Mouse (Mus musculus): Measurements from ENCODE around the gene Jarid2. TPM values are rescaled to one million over a fixed set of nuclear protein-coding genes. Genes with fewer than 3 reads are reported as not detected.

The Jarid2 gene
- polyA plus RNA-seq, 1 experiment: 150 TPM

- TF ChIP-seq POLR2A (IDR thresholded peaks at IDR 0.05; ENCODE audit: insufficient read depth, low read length) (no peak), CTCF (IDR thresholded peaks at IDR 0.05; ENCODE audit: low read depth, low read length) (no peak), EP300 (IDR thresholded peaks at IDR 0.05; ENCODE audit: insufficient read depth, low read depth, low read length) (no peak)
- H3K4me3 ChIP-seq (ENCODE audit: low read depth, low read length): no peak overlapping the region
- H3K36me3 ChIP-seq (ENCODE audit: control insufficient read depth, insufficient read depth, low read length, poor library complexity, severe bottlenecking): peaks cover 92% of the 10 kb centered on the region
- no peak overlapping the region for H3K9ac ChIP-seq (ENCODE audit: low read depth, poor library complexity, severe bottlenecking)
- H3K27ac ChIP-seq (ENCODE audit: insufficient read depth, low read length): no peak overlapping the region
- no peaks in the 10 kb centered on the region for H3K27me3 ChIP-seq (ENCODE audit: control insufficient read depth, insufficient read depth, low read length, poor library complexity, severe bottlenecking)
- H3K4me1 ChIP-seq (ENCODE audit: control insufficient read depth, insufficient read depth, low read length): no peaks in the 10 kb centered on the region
- no peaks in the 10 kb centered on the region for H3K9me3 ChIP-seq (replicated peaks; ENCODE audit: control insufficient read depth, insufficient read depth, low read length, poor library complexity, severe bottlenecking)
These were observed 187.9 kb downstream of the Jarid2 start for GRCm38 (mm10) chr13:44917202-44917601.

- Histone ChIP-seq H3K4me1 (ENCODE audit: control insufficient read depth, insufficient read depth, low read length) (no peaks in the 10 kb centered on the region), H3K27ac (ENCODE audit: insufficient read depth, low read length) (no peak overlapping the region), H3K9me3 (replicated peaks; ENCODE audit: control insufficient read depth, insufficient read depth, low read length, poor library complexity, severe bottlenecking) (no peaks in the 10 kb centered on the region), H3K4me3 (ENCODE audit: low read depth, low read length) (no peak overlapping the region), H3K9ac (ENCODE audit: low read depth, poor library complexity, severe bottlenecking) (no peak overlapping the region), H3K27me3 (ENCODE audit: control insufficient read depth, insufficient read depth, low read length, poor library complexity, severe bottlenecking) (no peaks in the 10 kb centered on the region), H3K36me3 (ENCODE audit: control insufficient read depth, insufficient read depth, low read length, poor library complexity, severe bottlenecking) (peaks cover 83% of the 10 kb centered on the region)
- TF ChIP-seq CTCF (IDR thresholded peaks at IDR 0.05; ENCODE audit: low read depth, low read length) (no peak), EP300 (IDR thresholded peaks at IDR 0.05; ENCODE audit: insufficient read depth, low read depth, low read length) (no peak), POLR2A (IDR thresholded peaks at IDR 0.05; ENCODE audit: insufficient read depth, low read length) (no peak)
These were observed 189.0 kb downstream of the Jarid2 start for GRCm38 (mm10) chr13:44918269-44918668.

- Histone ChIP-seq H3K9me3 (replicated peaks; ENCODE audit: control insufficient read depth, insufficient read depth, low read length, poor library complexity, severe bottlenecking) (no peaks in the 10 kb centered on the region), H3K4me3 (ENCODE audit: low read depth, low read length) (no peak overlapping the region), H3K4me1 (ENCODE audit: control insufficient read depth, insufficient read depth, low read length) (no peaks in the 10 kb centered on the region), H3K9ac (ENCODE audit: low read depth, poor library complexity, severe bottlenecking) (no peak overlapping the region), H3K36me3 (ENCODE audit: control insufficient read depth, insufficient read depth, low read length, poor library complexity, severe bottlenecking) (peaks cover 59% of the 10 kb centered on the region), H3K27ac (ENCODE audit: insufficient read depth, low read length) (no peak overlapping the region), H3K27me3 (ENCODE audit: control insufficient read depth, insufficient read depth, low read length, poor library complexity, severe bottlenecking) (no peaks in the 10 kb centered on the region)
- TF ChIP-seq POLR2A (IDR thresholded peaks at IDR 0.05; ENCODE audit: insufficient read depth, low read length) (no peak), EP300 (IDR thresholded peaks at IDR 0.05; ENCODE audit: insufficient read depth, low read depth, low read length) (no peak), CTCF (IDR thresholded peaks at IDR 0.05; ENCODE audit: low read depth, low read length) (no peak)
These were observed 191.8 kb downstream of the Jarid2 start for GRCm38 (mm10) chr13:44921095-44921494.

GRCm38 (mm10) chr13:44921721-44922120 lies 192.4 kb downstream of the Jarid2 start:
- H3K36me3 ChIP-seq (ENCODE audit: control insufficient read depth, insufficient read depth, low read length, poor library complexity, severe bottlenecking): peaks cover 54% of the 10 kb centered on the region
- no peaks in the 10 kb centered on the region for H3K27me3 ChIP-seq (ENCODE audit: control insufficient read depth, insufficient read depth, low read length, poor library complexity, severe bottlenecking)
- TF ChIP-seq POLR2A (IDR thresholded peaks at IDR 0.05; ENCODE audit: insufficient read depth, low read length) (no peak), CTCF (IDR thresholded peaks at IDR 0.05; ENCODE audit: low read depth, low read length) (no peak), EP300 (IDR thresholded peaks at IDR 0.05; ENCODE audit: insufficient read depth, low read depth, low read length) (no peak)

GRCm38 (mm10) chr13:44924042-44924441 lies 194.8 kb downstream of the Jarid2 start:
- Histone ChIP-seq H3K4me3 (ENCODE audit: low read depth, low read length) (no peak overlapping the region), H3K27me3 (ENCODE audit: control insufficient read depth, insufficient read depth, low read length, poor library complexity, severe bottlenecking) (no peaks in the 10 kb centered on the region), H3K4me1 (ENCODE audit: control insufficient read depth, insufficient read depth, low read length) (no peaks in the 10 kb centered on the region), H3K9me3 (replicated peaks; ENCODE audit: control insufficient read depth, insufficient read depth, low read length, poor library complexity, severe bottlenecking) (no peaks in the 10 kb centered on the region), H3K9ac (ENCODE audit: low read depth, poor library complexity, severe bottlenecking) (no peak overlapping the region), H3K27ac (ENCODE audit: insufficient read depth, low read length) (no peak overlapping the region), H3K36me3 (ENCODE audit: control insufficient read depth, insufficient read depth, low read length, poor library complexity, severe bottlenecking) (peaks cover 31% of the 10 kb centered on the region)
- no peak for TF ChIP-seq EP300 (IDR thresholded peaks at IDR 0.05; ENCODE audit: insufficient read depth, low read depth, low read length)
- no peak for TF ChIP-seq CTCF (IDR thresholded peaks at IDR 0.05; ENCODE audit: low read depth, low read length)
- no peak for TF ChIP-seq POLR2A (IDR thresholded peaks at IDR 0.05; ENCODE audit: insufficient read depth, low read length)

More at GRCm38 (mm10) chr13:44921721-44922120, 192.4 kb downstream of the Jarid2 start:
- Histone ChIP-seq H3K4me1 (ENCODE audit: control insufficient read depth, insufficient read depth, low read length) (no peaks in the 10 kb centered on the region), H3K9ac (ENCODE audit: low read depth, poor library complexity, severe bottlenecking) (no peak overlapping the region), H3K4me3 (ENCODE audit: low read depth, low read length) (no peak overlapping the region), H3K9me3 (replicated peaks; ENCODE audit: control insufficient read depth, insufficient read depth, low read length, poor library complexity, severe bottlenecking) (no peaks in the 10 kb centered on the region), H3K27ac (ENCODE audit: insufficient read depth, low read length) (no peak overlapping the region)

- no peaks in the 10 kb centered on the region for H3K9me3 ChIP-seq (replicated peaks; ENCODE audit: control insufficient read depth, insufficient read depth, low read length, poor library complexity, severe bottlenecking)
- no peak overlapping the region for H3K27ac ChIP-seq (ENCODE audit: insufficient read depth, low read length)
- peaks cover 21% of the 10 kb centered on the region for H3K36me3 ChIP-seq (ENCODE audit: control insufficient read depth, insufficient read depth, low read length, poor library complexity, severe bottlenecking)
- TF ChIP-seq EP300 (IDR thresholded peaks at IDR 0.05; ENCODE audit: insufficient read depth, low read depth, low read length) (no peak), POLR2A (IDR thresholded peaks at IDR 0.05; ENCODE audit: insufficient read depth, low read length) (no peak), CTCF (IDR thresholded peaks at IDR 0.05; ENCODE audit: low read depth, low read length) (no peak)
- H3K4me3 ChIP-seq (ENCODE audit: low read depth, low read length): no peak overlapping the region
- H3K9ac ChIP-seq (ENCODE audit: low read depth, poor library complexity, severe bottlenecking): no peak overlapping the region
- no peaks in the 10 kb centered on the region for H3K27me3 ChIP-seq (ENCODE audit: control insufficient read depth, insufficient read depth, low read length, poor library complexity, severe bottlenecking)
- H3K4me1 ChIP-seq (ENCODE audit: control insufficient read depth, insufficient read depth, low read length): no peaks in the 10 kb centered on the region
These were observed 195.9 kb downstream of the Jarid2 start for GRCm38 (mm10) chr13:44925173-44925572.

Measured in ES-Bruce4 (cell line).